In the genomic region with DNA sequence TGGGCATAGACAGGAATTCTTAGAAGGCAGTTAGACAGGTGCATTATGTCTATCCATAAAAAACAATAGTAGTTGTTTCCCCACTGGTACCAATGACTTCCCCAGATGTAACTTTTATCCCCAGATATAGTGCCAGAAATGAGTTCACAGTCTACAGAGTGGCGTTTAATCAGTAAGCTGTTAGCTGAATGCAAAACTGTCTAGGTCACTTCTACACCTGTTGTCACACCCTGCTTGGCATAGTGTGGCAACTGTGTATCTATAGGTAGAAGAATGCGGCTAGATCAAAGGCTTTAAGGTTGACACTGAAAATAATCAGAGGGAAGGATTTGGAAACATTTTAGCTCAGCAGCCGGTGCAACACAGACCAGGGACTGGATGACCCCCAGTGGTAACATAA, we compare ENCODE assay signal across 23 mouse cellular contexts. TPM values are rescaled to one million over a fixed set of nuclear protein-coding genes. Genes with fewer than 3 reads are reported as not detected.
DNase-seq lines count a peak whose midpoint lies in the region; ATAC-seq and TF ChIP-seq lines count a peak whose summit lies in the region.
"Had no signal": no experiment of that assay in that cellular context is flagged by ENCODE, and none has a peak within 500 bp of the region (broad histone marks: within the 10 kb centered on the region; RNA-seq: fewer than 3 reads in every experiment).

No protein-coding gene starts in this region.

- no peaks in the 10 kb centered on the region for H3K4me1 ChIP-seq in midbrain, postnatal 0 days (ENCODE audit: insufficient read depth, low read length)
- H3K4me1 ChIP-seq in midbrain, embryonic 11.5 days (ENCODE audit: control insufficient read depth, insufficient read depth, low read length): no peaks in the 10 kb centered on the region
- peaks cover 2% of the 10 kb centered on the region; the same call in 1 of the 2 replicates for H3K4me1 ChIP-seq in intestine, postnatal 0 days (replicated peaks; ENCODE audit: control insufficient read depth, insufficient read depth, low read length)
- H3K4me1 ChIP-seq: megakaryocyte, embryonic 14.5 days had no signal

- WGBS in midbrain, postnatal 0 days: 76% methylated on average over 3 of the region's 3 CpGs
- 79% methylated on average over 3 of the region's 3 CpGs for WGBS in midbrain, embryonic 11.5 days
- 33% methylated on average over 3 of the region's 3 CpGs for WGBS in intestine, postnatal 0 days

- no peaks in the 10 kb centered on the region for H3K9me3 ChIP-seq in midbrain, postnatal 0 days (ENCODE audit: low read length)
- no peaks in the 10 kb centered on the region for H3K9me3 ChIP-seq in midbrain, embryonic 11.5 days (ENCODE audit: control insufficient read depth, low read length)
- no peaks in the 10 kb centered on the region for H3K9me3 ChIP-seq in intestine, postnatal 0 days (ENCODE audit: control insufficient read depth)
- H3K9me3 ChIP-seq: limb, embryonic 12.5 days; midbrain, embryonic 13.5 days had no signal

- no peak for ATAC-seq in midbrain, postnatal 0 days (ENCODE audit: low FRiP score)
- ATAC-seq in midbrain, embryonic 11.5 days (ENCODE audit: low FRiP score): no peak
- peak; percentile 93 for ATAC-seq in intestine, postnatal 0 days
- ATAC-seq: activated CD4-positive, CD25-positive, alpha-beta regulatory T cell, adult 4 months; midbrain, embryonic 13.5 days had no signal

- no peak overlapping the region for H3K4me3 ChIP-seq in layer of hippocampus, adult 2 months
- no peak overlapping the region for H3K4me3 ChIP-seq in midbrain, postnatal 0 days (ENCODE audit: low read depth, low read length)
- no peak overlapping the region for H3K4me3 ChIP-seq in midbrain, embryonic 11.5 days (ENCODE audit: low read depth, low read length)
- H3K4me3 ChIP-seq in intestine, postnatal 0 days (ENCODE audit: low read depth, low read length): no peak overlapping the region
- H3K4me3 ChIP-seq: erythroblast, embryonic 14.5 days; limb, embryonic 12.5 days; megakaryocyte, embryonic 14.5 days; midbrain, embryonic 13.5 days had no signal

- no peak for TF ChIP-seq CTCF in layer of hippocampus, adult 2 months (conservative IDR thresholded peaks at IDR 0.05)
- TF ChIP-seq CTCF in midbrain, postnatal 0 days (IDR thresholded peaks at IDR 0.05): peak; percentile 39
- no peak; the same call in 1 of the 2 replicates for TF ChIP-seq CTCF in intestine, postnatal 0 days (IDR thresholded peaks at IDR 0.05; ENCODE audit: low read depth)

- DNase-seq in layer of hippocampus, adult 2 months (ENCODE audit: low spot score in 2 of 2): no peak
- no peak for DNase-seq in layer of hippocampus, adult 18-20 months (ENCODE audit: low spot score in 2 of 2)
- no peak for DNase-seq in midbrain, postnatal 0 days (ENCODE audit: low spot score)
- no peak for DNase-seq in midbrain, embryonic 11.5 days (ENCODE audit: low spot score, missing footprints)
- no peak for DNase-seq in embryo, embryonic 10 days (ENCODE audit: low spot score)
- no peak for DNase-seq in urinary bladder, postnatal 14 days (ENCODE audit: low spot score)
- DNase-seq: adrenal gland, adult 2 months; adrenal gland, postnatal 36 days; cerebellum, adult 18-20 months; cerebellum, postnatal 10 days; gastrocnemius, postnatal 14 days; heart, postnatal 14 days; kidney, postnatal 14 days; lung, postnatal 4 days; thymus, adult 18-20 months; thymus, postnatal 25 days had no signal

- H3K27ac ChIP-seq in layer of hippocampus, adult 2 months: peak overlapping the region; percentile 79
- no peak overlapping the region for H3K27ac ChIP-seq in midbrain, postnatal 0 days (ENCODE audit: low read depth, low read length)
- H3K27ac ChIP-seq in midbrain, embryonic 11.5 days (ENCODE audit: low read depth, low read length): no peak overlapping the region
- H3K27ac ChIP-seq in intestine, postnatal 0 days (ENCODE audit: low read depth, low read length): peak overlapping the region; percentile 57
- H3K27ac ChIP-seq: limb, embryonic 12.5 days; liver, embryonic 14.5 days; midbrain, embryonic 13.5 days had no signal

- H3K4me2 ChIP-seq in midbrain, postnatal 0 days (ENCODE audit: low read depth, low read length, poor library complexity, severe bottlenecking): no peak overlapping the region
- H3K4me2 ChIP-seq in midbrain, embryonic 11.5 days: no peak overlapping the region
- no peak overlapping the region for H3K4me2 ChIP-seq in intestine, postnatal 0 days (replicated peaks; ENCODE audit: low read depth)
- H3K4me2 ChIP-seq: limb, embryonic 12.5 days; midbrain, embryonic 13.5 days had no signal

- no peak overlapping the region for H3K9ac ChIP-seq in midbrain, postnatal 0 days (replicated peaks; ENCODE audit: low read length, poor library complexity, severe bottlenecking)
- H3K9ac ChIP-seq in midbrain, embryonic 11.5 days (ENCODE audit: low read length): no peak overlapping the region
- H3K9ac ChIP-seq in intestine, postnatal 0 days (ENCODE audit: low read depth, low read length): no peak overlapping the region
- H3K9ac ChIP-seq: limb, embryonic 12.5 days; liver, embryonic 14.5 days; midbrain, embryonic 13.5 days had no signal

- H3K27me3 ChIP-seq in midbrain, postnatal 0 days (ENCODE audit: insufficient read depth, low read length): no peaks in the 10 kb centered on the region
- no peaks in the 10 kb centered on the region for H3K27me3 ChIP-seq in midbrain, embryonic 11.5 days (ENCODE audit: control insufficient read depth, insufficient read depth, low read length)
- H3K27me3 ChIP-seq in intestine, postnatal 0 days (replicated peaks; ENCODE audit: control insufficient read depth, insufficient read depth, low read length): no peaks in the 10 kb centered on the region
- H3K27me3 ChIP-seq: limb, embryonic 12.5 days had no signal

- no peaks in the 10 kb centered on the region for H3K36me3 ChIP-seq in midbrain, postnatal 0 days (ENCODE audit: insufficient read depth, low read length)
- no peaks in the 10 kb centered on the region for H3K36me3 ChIP-seq in midbrain, embryonic 11.5 days (ENCODE audit: control insufficient read depth, insufficient read depth, low read length)
- no peaks in the 10 kb centered on the region for H3K36me3 ChIP-seq in intestine, postnatal 0 days (ENCODE audit: control insufficient read depth, insufficient read depth)
- H3K36me3 ChIP-seq: limb, embryonic 12.5 days; midbrain, embryonic 13.5 days had no signal

RNA-seq across cellular contexts. Expression of a gene that starts 29.8 kb away (rescaled TPM):
- total RNA-seq in layer of hippocampus, adult 2 months (2021): 10 to 100 TPM; 34.9 to 39.8 TPM
- total RNA-seq in layer of hippocampus, adult 18-20 months (2021): 10 to 100 TPM; 27.9 to 41.2 TPM
- total RNA-seq in midbrain, postnatal 0 days (2014; rRNA removed): 51.7 and 62.6 TPM in 2 replicates
- polyA plus RNA-seq in midbrain, postnatal 0 days (2015; fragmentation: Nextera tagmentation; extraction: Ambion mirVana): 127 and 133 TPM in 2 replicates
- 161 and 163 TPM in 2 replicates for polyA plus RNA-seq in midbrain, embryonic 11.5 days (2014; fragmentation: Nextera tagmentation; extraction: Ambion mirVana)
- polyA plus RNA-seq in intestine, postnatal 0 days (2015; fragmentation: Nextera tagmentation; extraction: Ambion mirVana): 37.8 and 38.5 TPM in 2 replicates

Comparison
In these comparisons a context has a peak if more than half of its experiments do, and no peak if none do; other contexts are left out.
1. H3K27ac ChIP-seq: peak in layer of hippocampus, adult 2 months (single experiment) and intestine, postnatal 0 days (single experiment); none in midbrain, postnatal 0 days (single experiment) and midbrain, embryonic 11.5 days (single experiment).